Mouse (Mus musculus) neural tube, embryonic 14.5 days (tissue): ENCODE results near the gene Rsrp1. TPM values are rescaled to one million over a fixed set of nuclear protein-coding genes. Genes with fewer than 3 reads are reported as not detected.
"Not testable (repeated sequence)": the region's sequence is repeated elsewhere in the genome, so short reads cannot be mapped to it uniquely, and the experiment has no call there.

Source experiments
- ATAC-seq: fragments of 200-750 bp; cut with Nextera tagmentation; 2 replicates; pipeline ENCODE4 v1.8.0; 2017; ENCODE audit warnings: low read depth, mild to moderate bottlenecking, moderate TSS enrichment, moderate library complexity
- H3K27ac ChIP-seq: fragments of 300-500 bp; sonication (generic); 2 replicates; pipeline ENCODE4 v1.5.1; 2014; ENCODE audit warnings: low read depth, mild to moderate bottlenecking, control low read depth, low read length, moderate library complexity, mixed read lengths
- H3K27me3 ChIP-seq: fragments of 300-500 bp; sonication (generic); 2 replicates; pipeline ENCODE4 v1.6.1; 2014; ENCODE audit warnings: low read length; ENCODE audit not compliant: control insufficient read depth, insufficient read depth
- H3K36me3 ChIP-seq: fragments of 300-500 bp; sonication (generic); 2 replicates; pipeline ENCODE4 v1.6.1; 2014; ENCODE audit warnings: low read length, mixed read lengths; ENCODE audit not compliant: control insufficient read depth, insufficient read depth
- H3K4me1 ChIP-seq: fragments of 300-500 bp; sonication (generic); 2 replicates; pipeline ENCODE4 v1.6.1; 2014; ENCODE audit warnings: low read length; ENCODE audit not compliant: control insufficient read depth, insufficient read depth
- H3K4me2 ChIP-seq: fragments of 300-500 bp; sonication (generic); 2 replicates; pipeline ENCODE4 v1.6.1; 2014; ENCODE audit warnings: mild to moderate bottlenecking, low read depth, low read length, control low read depth
- H3K4me3 ChIP-seq: fragments of 300-500 bp; sonication (generic); 2 replicates; pipeline ENCODE4 v1.5.1; 2014; ENCODE audit warnings: low read depth, low read length, control low read depth, mixed read lengths
- H3K9ac ChIP-seq: fragments of 300-500 bp; sonication (generic); replicated peaks from 2 replicates; pipeline ENCODE4 v1.6.1; 2014; ENCODE audit warnings: low read depth, mild to moderate bottlenecking, control low read depth, low read length, mixed read lengths
- H3K9me3 ChIP-seq: fragments of 300-500 bp; sonication (generic); 2 replicates; pipeline ENCODE4 v1.6.1; 2016; ENCODE audit warnings: low read length; ENCODE audit not compliant: control insufficient read depth
- WGBS: fragments of 180-500 bp; shearing (Covaris S2); extraction: QIAGEN DNeasy Blood & Tissue Kit; methylation state at CpG from one replicate; pipeline ENCODE4 v1.1.7; 2014; 5-methylcytosine and 5-hydroxymethylcytosine counted together
- polyA plus RNA-seq: library from polyadenylated mRNA; unstranded; fragments of >200 nt; fragmentation: Nextera tagmentation; extraction: Ambion mirVana; gene quantifications from 2 replicates; pipeline ENCODE4 v1.2.1, GENCODE M21; 2014

The Rsrp1 gene
- polyA plus RNA-seq, 1 experiment from 2014 or later = 511 TPM

DNA sequence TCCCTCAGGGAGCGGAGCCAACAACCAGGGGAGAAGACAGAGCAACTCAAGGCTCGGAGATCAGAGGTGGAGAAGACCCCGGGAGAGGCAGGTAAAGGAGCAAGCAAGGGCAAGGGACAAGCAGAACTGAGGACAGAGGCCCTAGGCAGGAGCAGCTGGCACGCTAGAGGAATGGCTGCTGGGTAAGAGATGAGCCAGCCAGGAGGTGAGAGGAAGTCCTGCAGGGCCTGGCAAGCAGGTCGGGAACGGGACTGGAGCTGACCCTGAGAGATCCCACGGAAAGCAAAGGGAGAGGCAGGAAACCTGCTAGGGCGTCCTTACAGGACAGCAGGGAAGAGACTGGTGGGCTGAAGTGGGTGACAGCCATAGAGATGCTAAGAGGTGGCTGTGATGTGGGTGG lies 22.3 kb upstream of the Rsrp1 start:
- H3K4me1 ChIP-seq = no peaks in the 10 kb centered on the region
- ATAC-seq = no peak
- no peaks in the 10 kb centered on the region for H3K9me3 ChIP-seq
- no peak overlapping the region for H3K4me3 ChIP-seq
- H3K27ac ChIP-seq = no peak overlapping the region
- H3K4me2 ChIP-seq = no peak overlapping the region
- no peaks in the 10 kb centered on the region for H3K27me3 ChIP-seq
- H3K36me3 ChIP-seq = peaks cover 68% of the 10 kb centered on the region
- WGBS = 97% methylated on average over 8 of the region's 8 CpGs
- H3K9ac ChIP-seq = no peak overlapping the region

DNA sequence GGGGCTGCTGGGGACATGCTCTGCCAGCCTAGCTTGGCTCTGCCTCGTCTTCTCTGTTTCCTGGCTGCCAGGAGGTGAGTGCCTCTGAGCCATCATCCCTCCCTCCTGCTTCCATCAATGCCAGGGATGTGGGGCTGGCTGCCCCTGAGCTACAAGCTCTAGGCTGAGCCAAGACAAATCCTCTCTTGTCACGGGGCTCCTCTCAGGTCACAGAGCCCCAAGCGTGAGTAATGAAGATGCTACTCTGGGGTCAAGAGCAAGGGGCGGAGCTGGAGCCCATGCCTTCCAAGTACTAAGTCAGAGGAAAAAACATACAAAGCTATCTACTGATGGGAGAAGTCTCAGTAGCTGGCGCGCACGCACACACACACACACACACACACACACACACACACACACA lies 20.3 kb upstream of the Rsrp1 start:
- H3K27me3 ChIP-seq = no peaks in the 10 kb centered on the region
- no peaks in the 10 kb centered on the region for H3K9me3 ChIP-seq
- H3K27ac ChIP-seq = no peak overlapping the region
- ATAC-seq = no peak
- 81% methylated on average over 7 of the region's 7 CpGs for WGBS
- no peak overlapping the region for H3K4me2 ChIP-seq
- H3K9ac ChIP-seq = no peak overlapping the region
- H3K4me3 ChIP-seq = no peak overlapping the region
- peaks cover 72% of the 10 kb centered on the region for H3K36me3 ChIP-seq
- H3K4me1 ChIP-seq = no peaks in the 10 kb centered on the region

DNA sequence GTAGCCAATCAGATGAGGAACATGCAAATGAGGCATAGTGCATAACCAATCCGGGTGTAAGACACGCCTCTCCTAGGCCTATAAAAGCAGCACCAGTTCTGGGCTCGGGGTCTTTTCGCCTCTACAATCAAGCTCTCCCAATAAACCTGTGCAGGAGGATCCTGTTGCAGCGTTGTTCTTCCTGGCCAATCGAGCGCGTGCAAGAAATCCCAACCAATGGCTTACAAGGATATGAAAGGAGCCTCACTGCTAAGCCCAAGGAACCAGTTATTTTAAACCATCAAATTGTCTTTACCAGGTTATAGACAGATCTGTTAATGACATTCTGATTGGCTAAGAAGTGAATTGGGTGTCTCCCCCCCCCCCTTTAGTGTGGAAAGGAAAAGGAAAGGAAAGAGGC lies 12.0 kb upstream of the Rsrp1 start:
- not testable (repeated sequence) for H3K9me3 ChIP-seq, H3K9ac ChIP-seq, H3K27me3 ChIP-seq, H3K4me2 ChIP-seq, ATAC-seq, H3K4me3 ChIP-seq, H3K27ac ChIP-seq
- Histone ChIP-seq H3K4me1 (peaks cover 11% of the 10 kb centered on the region), H3K36me3 (peaks cover 31% of the 10 kb centered on the region)
- 96% methylated on average over 6 of the region's 8 CpGs for WGBS

DNA sequence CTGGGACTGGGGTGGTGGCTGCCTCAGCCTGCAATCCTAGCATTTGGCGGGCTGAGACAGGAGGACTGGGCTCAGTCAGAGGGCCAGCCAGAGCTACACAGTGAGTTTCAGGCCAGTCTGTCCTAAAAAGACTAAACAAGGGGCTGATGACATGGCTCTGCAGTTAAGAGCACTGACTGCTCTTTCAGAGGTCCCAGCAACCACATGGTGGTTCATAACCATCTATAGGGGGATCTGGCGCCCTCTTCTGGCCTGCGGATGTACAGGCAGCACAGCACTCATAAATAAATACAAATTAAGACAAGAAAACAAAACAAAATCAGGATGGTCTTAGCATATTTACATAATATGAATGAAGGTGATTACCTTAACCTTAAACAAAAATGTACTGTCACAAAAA lies 10.0 kb upstream of the Rsrp1 start:
- 30% methylated on average over 3 of the region's 3 CpGs for WGBS
- 0 out of 2 replicates have a peak, but pooled peaks have one; percentile 6 for ATAC-seq
- no peaks in the 10 kb centered on the region for H3K9me3 ChIP-seq
- H3K27ac ChIP-seq = no peak overlapping the region
- no peak overlapping the region for H3K9ac ChIP-seq
- H3K36me3 ChIP-seq = peaks cover 12% of the 10 kb centered on the region
- H3K4me3 ChIP-seq = peak overlapping the region; percentile 70
- H3K4me2 ChIP-seq = peak overlapping the region; percentile 67
- no peaks in the 10 kb centered on the region for H3K27me3 ChIP-seq
- H3K4me1 ChIP-seq = peaks cover 11% of the 10 kb centered on the region

DNA sequence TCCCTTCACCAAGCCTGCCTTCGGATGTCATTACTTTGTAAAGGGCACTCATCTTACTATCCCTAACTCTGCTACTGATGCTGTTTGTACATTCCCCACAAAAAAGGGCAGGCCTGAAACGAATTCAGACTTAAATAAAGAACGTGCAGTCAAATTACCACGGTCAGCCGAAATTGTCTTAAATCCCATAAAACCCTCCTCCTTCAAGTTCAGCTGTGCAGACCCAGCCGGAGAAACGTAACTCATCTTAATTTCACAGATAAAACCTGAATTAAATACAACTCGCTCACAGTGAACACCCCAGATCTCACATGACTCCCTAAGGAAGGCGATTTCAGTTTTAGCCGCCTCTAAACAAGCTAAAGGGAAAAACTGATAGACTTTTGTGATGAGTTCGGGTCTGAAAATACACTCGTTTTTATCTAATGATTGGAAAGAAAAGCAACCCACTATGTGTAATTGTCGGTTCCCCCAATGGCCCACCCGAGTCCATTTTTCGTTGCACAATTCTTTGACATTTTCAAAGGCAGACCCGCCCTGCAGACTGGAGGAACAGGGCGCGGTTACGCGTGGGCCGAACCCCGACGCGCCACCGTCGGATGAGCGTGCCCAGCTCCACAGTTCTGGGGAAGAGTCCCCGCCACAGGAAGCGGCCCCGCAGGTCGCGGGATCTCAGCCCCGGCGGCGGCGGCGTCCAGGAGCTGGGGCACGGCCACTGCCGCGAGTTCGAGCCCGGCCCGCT lies 9.1 kb upstream of the Rsrp1 start:
- peak overlapping the region; percentile 74 for H3K9ac ChIP-seq
- no peaks in the 10 kb centered on the region for H3K27me3 ChIP-seq
- peak overlapping the region; percentile 67 for H3K4me2 ChIP-seq
- H3K9me3 ChIP-seq = no peaks in the 10 kb centered on the region
- 0 out of 2 replicates have a peak, but pooled peaks cover 3% of the 10 kb centered on the region for H3K36me3 ChIP-seq
- peak overlapping the region; percentile 71 for H3K27ac ChIP-seq
- peaks cover 11% of the 10 kb centered on the region for H3K4me1 ChIP-seq
- 1% methylated on average over 43 of the region's 43 CpGs for whole genome bisulfite sequencing
- peak overlapping the region; percentile 70 for H3K4me3 ChIP-seq
- peak; percentile 59 for ATAC-seq

DNA sequence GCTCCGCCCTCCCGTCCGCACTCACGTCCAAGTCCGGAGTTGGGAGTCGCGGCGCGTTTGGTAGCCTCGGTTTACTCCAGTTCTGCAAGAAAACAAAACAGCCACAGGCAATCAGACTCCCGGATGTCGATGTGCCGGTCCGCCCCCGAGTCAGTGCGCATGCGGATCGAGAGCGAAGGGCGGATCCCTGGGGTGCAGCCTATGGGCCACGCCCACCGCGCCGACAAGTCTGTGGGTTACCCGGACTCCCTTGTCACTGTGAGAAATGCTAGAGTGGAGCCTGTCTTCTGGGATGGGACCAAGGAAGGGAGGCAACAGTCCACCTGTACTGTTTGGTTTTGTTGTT lies 8.6 kb upstream of the Rsrp1 start, which contains the start of gene Tmem50a:
Tmem50a (minus strand) TSS at position 161 of the 346 bp plus-strand sequence.
- 0% methylated on average over 25 of the region's 25 CpGs for WGBS
- peak within 1 kb of the TSS; percentile 70 for H3K4me3 ChIP-seq
- peak within 1 kb of the TSS; percentile 71 for H3K27ac ChIP-seq
- H3K27me3 ChIP-seq = no peaks in the 10 kb centered on the region
- peak within 1 kb of the TSS; percentile 74 for H3K9ac ChIP-seq
- H3K4me1 ChIP-seq = peaks cover 11% of the 10 kb centered on the region
- peak; percentile 79 for ATAC-seq
- peak within 1 kb of the TSS; percentile 67 for H3K4me2 ChIP-seq
- H3K36me3 ChIP-seq = no peaks in the 10 kb centered on the region
- H3K9me3 ChIP-seq = no peaks in the 10 kb centered on the region

DNA sequence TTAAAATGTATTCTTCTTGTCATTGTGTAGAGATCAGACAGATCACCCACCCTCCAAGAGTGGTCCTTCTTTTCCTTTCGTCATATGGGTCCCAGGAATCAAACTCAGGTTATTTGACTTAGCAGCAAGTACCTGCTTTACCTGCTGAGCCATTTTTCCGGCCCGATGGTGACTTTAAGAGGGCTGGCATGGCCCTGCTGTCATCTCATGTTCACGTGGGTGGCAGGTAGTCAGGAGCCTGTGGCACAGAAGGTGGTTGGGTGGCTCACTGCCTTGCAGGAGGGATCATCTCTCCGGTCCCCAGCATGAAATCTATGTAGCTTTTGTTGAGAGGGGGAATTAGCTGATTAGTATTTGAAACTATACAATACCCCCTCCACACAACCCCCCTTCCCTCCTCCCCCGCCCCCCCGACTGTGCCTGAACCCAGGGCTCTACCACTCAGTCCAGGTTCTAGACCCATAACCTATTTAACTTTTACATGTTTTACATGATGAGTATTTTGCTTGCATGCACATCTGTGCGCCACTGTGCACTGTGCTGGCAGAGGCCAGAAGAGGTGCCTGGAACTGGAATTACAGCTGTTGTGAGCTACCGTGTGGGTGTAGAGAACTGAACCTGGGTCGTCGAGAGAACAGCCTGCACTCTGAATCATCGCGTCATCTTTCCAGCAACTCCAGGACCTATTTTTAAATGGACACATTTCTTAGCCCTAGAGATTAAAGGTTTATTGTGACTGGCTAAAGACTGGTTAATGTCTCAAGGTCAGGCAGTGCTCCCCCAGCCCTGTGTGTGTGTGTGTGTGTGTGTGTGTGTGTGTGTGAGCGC lies 8.0 kb upstream of the Rsrp1 start:
- H3K4me3 ChIP-seq = peak overlapping the region; percentile 70
- H3K27ac ChIP-seq = peak overlapping the region; percentile 2; the same call in 1 of the 2 replicates
- H3K9me3 ChIP-seq = no peaks in the 10 kb centered on the region
- no peaks in the 10 kb centered on the region for H3K27me3 ChIP-seq
- ATAC-seq = 0 out of 2 replicates have a peak, but pooled peaks have one; percentile 54
- H3K4me1 ChIP-seq = peaks cover 11% of the 10 kb centered on the region
- no peaks in the 10 kb centered on the region for H3K36me3 ChIP-seq
- peak overlapping the region; percentile 67 for H3K4me2 ChIP-seq
- 57% methylated on average over 14 of the region's 14 CpGs for WGBS
- no peak overlapping the region for H3K9ac ChIP-seq

DNA sequence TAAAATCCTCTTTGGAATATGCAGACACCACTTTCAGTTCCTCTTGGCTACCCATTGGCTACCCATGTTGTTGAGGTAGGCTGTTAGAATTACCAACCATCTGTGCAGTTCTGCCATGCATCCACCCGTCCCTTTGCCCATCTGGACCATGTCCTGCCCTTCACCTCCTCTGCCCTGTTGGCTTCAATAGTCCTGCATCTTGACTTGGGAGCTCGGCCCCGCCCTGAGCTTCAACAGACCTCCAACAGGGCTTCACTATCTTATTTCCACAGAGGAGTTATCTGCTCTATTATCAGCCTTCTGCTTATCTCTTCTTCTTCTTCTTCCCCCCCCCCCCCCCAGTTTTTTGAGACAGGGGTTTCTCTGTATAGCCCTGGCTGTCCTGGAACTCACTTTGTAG lies 6.2 kb upstream of the Rsrp1 start:
- no peaks in the 10 kb centered on the region for H3K9me3 ChIP-seq
- H3K36me3 ChIP-seq = no peaks in the 10 kb centered on the region
- no peak overlapping the region for H3K4me3 ChIP-seq
- H3K4me1 ChIP-seq = peaks cover 11% of the 10 kb centered on the region
- H3K27me3 ChIP-seq = no peaks in the 10 kb centered on the region
- no peak overlapping the region for H3K27ac ChIP-seq
- ATAC-seq = no peak
- H3K9ac ChIP-seq = no peak overlapping the region
- no peak overlapping the region for H3K4me2 ChIP-seq
- WGBS = 79% methylated on average over 3 of the region's 3 CpGs

DNA sequence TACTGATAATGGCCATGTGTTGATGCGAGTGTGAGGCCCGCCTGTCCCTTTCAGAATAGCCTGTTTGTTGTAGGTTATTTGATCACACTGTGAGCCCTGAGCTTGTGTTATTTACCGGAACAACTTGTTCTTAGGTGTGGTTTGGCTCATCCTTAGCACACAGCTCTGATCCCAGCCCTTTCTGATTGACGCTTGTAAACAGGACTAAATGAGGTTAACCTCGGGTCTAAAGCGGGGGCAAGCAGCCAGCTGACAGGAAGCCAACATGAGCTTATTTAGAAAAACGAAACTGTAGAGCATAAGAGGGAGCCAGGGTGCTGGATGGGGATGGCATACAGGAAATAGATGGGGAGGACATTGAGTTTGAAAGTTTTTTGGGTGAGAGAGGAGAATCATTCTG lies 5.0 kb upstream of the Rsrp1 start:
- WGBS = 67% methylated on average over 7 of the region's 7 CpGs
- H3K27me3 ChIP-seq = no peaks in the 10 kb centered on the region
- ATAC-seq = no peak

More for the DNA sequence above, 5.0 kb upstream of the Rsrp1 start:
- no peak overlapping the region for H3K4me3 ChIP-seq
- no peak overlapping the region for H3K4me2 ChIP-seq
- no peak overlapping the region for H3K9ac ChIP-seq
- H3K9me3 ChIP-seq = no peaks in the 10 kb centered on the region
- H3K4me1 ChIP-seq = peaks cover 6% of the 10 kb centered on the region; the same call in 1 of the 2 replicates
- H3K36me3 ChIP-seq = no peaks in the 10 kb centered on the region
- no peak overlapping the region for H3K27ac ChIP-seq
